In genomic region chr8:57435768-57436436, GRCm38 (mm10) we compare ENCODE assay signal across 8 mouse cellular contexts. TPM values are rescaled to one million over a fixed set of nuclear protein-coding genes. Genes with fewer than 3 reads are reported as not detected.
A peak's percentile ranks its signal among the peaks of the same experiment; 100 is the strongest.
DNase-seq lines count a peak whose midpoint lies in the region; ATAC-seq and TF ChIP-seq lines count a peak whose summit lies in the region.

No protein-coding gene starts in this region.

- intact Hi-C loops in left cerebral cortex, adult 2 months (cut with DNase I), result loop anchor here (10.0 kb wide), 1 partner anchor 219 kb away; the partner anchor contains the start of gene Galnt7

- ATAC-seq in kidney, embryonic 16.5 days (ENCODE audit: low FRiP score, low TSS enrichment), result no peak
- peak; percentile 47; the same call in 1 of the 2 replicates for ATAC-seq in embryonic facial prominence, embryonic 15.5 days (ENCODE audit: insufficient number of reproducible peaks, low FRiP score, low TSS enrichment, low read depth)
- no peak for ATAC-seq in heart, embryonic 12.5 days (ENCODE audit: insufficient number of reproducible peaks, low FRiP score)

- DNase-seq in kidney, postnatal 14 days, result peak; percentile 51
- peak; percentile 63 for DNase-seq in ZHBTc4 (ENCODE audit: low read depth, low spot score)
- peak; percentile 63 to 65 for DNase-seq in left cerebral cortex, adult 2 months (ENCODE audit: extremely low spot score in 1 of 2, low spot score in 2 of 2)
- peak; percentile 63 for DNase-seq in right cerebral cortex, postnatal 25 days
- DNase-seq in urinary bladder, postnatal 4 days (ENCODE audit: low spot score in 2 of 2), result no peak

- no peak for TF ChIP-seq CTCF in left cerebral cortex, adult 2 months (IDR thresholded peaks at IDR 0.05)

- no peaks in the 10 kb centered on the region for H3K36me3 ChIP-seq in kidney, embryonic 16.5 days (ENCODE audit: insufficient read depth, low read length)
- H3K36me3 ChIP-seq in embryonic facial prominence, embryonic 15.5 days, result no peaks in the 10 kb centered on the region
- no peaks in the 10 kb centered on the region for H3K36me3 ChIP-seq in heart, embryonic 12.5 days

- 34% methylated on average over 18 of the region's 18 CpGs for WGBS in kidney, embryonic 16.5 days
- 27% methylated on average over 18 of the region's 18 CpGs for WGBS in embryonic facial prominence, embryonic 15.5 days
- 60% methylated on average over 18 of the region's 18 CpGs for WGBS in heart, embryonic 12.5 days

- H3K4me3 ChIP-seq in kidney, embryonic 16.5 days (ENCODE audit: low read length), result no peak overlapping the region
- peak overlapping the region; percentile 6; the same call in 1 of the 2 replicates for H3K4me3 ChIP-seq in embryonic facial prominence, embryonic 15.5 days (replicated peaks)
- H3K4me3 ChIP-seq in left cerebral cortex, adult 2 months, result no peak overlapping the region
- H3K4me3 ChIP-seq in heart, embryonic 12.5 days, result no peak overlapping the region

- H3K9me3 ChIP-seq in kidney, embryonic 16.5 days (ENCODE audit: low read length), result no peaks in the 10 kb centered on the region
- H3K9me3 ChIP-seq in embryonic facial prominence, embryonic 15.5 days (replicated peaks), result no peaks in the 10 kb centered on the region
- H3K9me3 ChIP-seq in heart, embryonic 12.5 days (replicated peaks), result no peaks in the 10 kb centered on the region

- no peak overlapping the region for H3K4me2 ChIP-seq in kidney, embryonic 16.5 days (replicated peaks; ENCODE audit: low read depth, low read length)
- peak overlapping the region; percentile 33 for H3K4me2 ChIP-seq in embryonic facial prominence, embryonic 15.5 days (replicated peaks)
- no peak overlapping the region for H3K4me2 ChIP-seq in heart, embryonic 12.5 days

- H3K27ac ChIP-seq in kidney, embryonic 16.5 days (ENCODE audit: low read length), result no peak overlapping the region
- peak overlapping the region; percentile 48; the same call in 1 of the 2 replicates for H3K27ac ChIP-seq in embryonic facial prominence, embryonic 15.5 days (replicated peaks)
- no peak overlapping the region for H3K27ac ChIP-seq in left cerebral cortex, adult 2 months
- no peak overlapping the region for H3K27ac ChIP-seq in heart, embryonic 12.5 days (ENCODE audit: poor library complexity, severe bottlenecking)

- H3K4me1 ChIP-seq in kidney, embryonic 16.5 days (ENCODE audit: insufficient read depth, low read length), result no peaks in the 10 kb centered on the region
- peaks cover 14% of the 10 kb centered on the region for H3K4me1 ChIP-seq in embryonic facial prominence, embryonic 15.5 days
- H3K4me1 ChIP-seq in heart, embryonic 12.5 days (replicated peaks), result 0 out of 2 replicates have a peak, but pooled peaks cover 2% of the 10 kb centered on the region

- H3K27me3 ChIP-seq in kidney, embryonic 16.5 days (ENCODE audit: insufficient read depth, low read length), result no peaks in the 10 kb centered on the region
- no peaks in the 10 kb centered on the region for H3K27me3 ChIP-seq in embryonic facial prominence, embryonic 15.5 days
- no peaks in the 10 kb centered on the region for H3K27me3 ChIP-seq in heart, embryonic 12.5 days (replicated peaks)

- no peak overlapping the region for H3K9ac ChIP-seq in kidney, embryonic 16.5 days (replicated peaks; ENCODE audit: low read length)
- no peak overlapping the region for H3K9ac ChIP-seq in embryonic facial prominence, embryonic 15.5 days
- H3K9ac ChIP-seq in heart, embryonic 12.5 days, result no peak overlapping the region

RNA-seq across cellular contexts. Expression of gene Scrg1, which starts 19.8 kb away (rescaled TPM):
- not detected in 2 replicates for polyA plus RNA-seq in kidney, embryonic 16.5 days (2015; fragmentation: Nextera tagmentation; extraction: Ambion mirVana)
- 5.3 and 8.4 TPM in 2 replicates for polyA plus RNA-seq in embryonic facial prominence, embryonic 15.5 days (2015; fragmentation: Nextera tagmentation; extraction: Ambion mirVana)
- 10 to 100 TPM; 41.1 to 42.5 TPM for total RNA-seq in left cerebral cortex, adult 2 months (2021)
- polyA plus RNA-seq in heart, embryonic 12.5 days (2016; fragmentation: Nextera tagmentation; extraction: Ambion mirVana), result 0.58 and 1.6 TPM in 2 replicates

RNA-seq across cellular contexts. Expression of gene Sap30, which starts 51.8 kb away (rescaled TPM):
- 29.0 and 32.5 TPM in 2 replicates for polyA plus RNA-seq in kidney, embryonic 16.5 days (2015; fragmentation: Nextera tagmentation; extraction: Ambion mirVana)
- polyA plus RNA-seq in embryonic facial prominence, embryonic 15.5 days (2015; fragmentation: Nextera tagmentation; extraction: Ambion mirVana), result 31.4 and 36.0 TPM in 2 replicates
- total RNA-seq in left cerebral cortex, adult 2 months (2021), result 10 to 100 TPM in 1 of 2 experiments, 1 to 10 TPM in 1; 9.8 to 13.9 TPM
- polyA plus RNA-seq in heart, embryonic 12.5 days (2016; fragmentation: Nextera tagmentation; extraction: Ambion mirVana), result 61.0 and 66.5 TPM in 2 replicates

Comparison
In these comparisons a context has a peak if more than half of its experiments do, and no peak if none do; other contexts are left out.
1. DNase-seq: peak in kidney, postnatal 14 days (single experiment), ZHBTc4 (single experiment), left cerebral cortex, adult 2 months (2 of 2) and right cerebral cortex, postnatal 25 days (single experiment); none in urinary bladder, postnatal 4 days (0 of 2).